Mouse (Mus musculus): ENCODE results near the gene Rapgef6. TPM values are rescaled to one million over a fixed set of nuclear protein-coding genes. Genes with fewer than 3 reads are reported as not detected.
A peak's percentile ranks its signal among the peaks of the same experiment; 100 is the strongest.

Gene Rapgef6
- polyA plus RNA-seq, 1 experiment from 2014 or later, result 40.6 TPM

- ATAC-seq (ENCODE audit: low read depth), result no peak
- Histone ChIP-seq H3K27ac (ENCODE audit: low read depth, low read length) (peak overlapping the region; percentile 91), H3K9me3 (ENCODE audit: control insufficient read depth, low read length) (no peaks in the 10 kb centered on the region), H3K4me1 (ENCODE audit: control insufficient read depth, insufficient read depth, low read length) (peaks cover 17% of the 10 kb centered on the region; the same call in 1 of the 2 replicates), H3K4me2 (ENCODE audit: low read depth, low read length) (peak overlapping the region; percentile 67), H3K36me3 (ENCODE audit: control insufficient read depth, insufficient read depth, low read length) (no peaks in the 10 kb centered on the region), H3K9ac (replicated peaks; ENCODE audit: low read depth, low read length) (peak overlapping the region; percentile 63), H3K27me3 (ENCODE audit: control insufficient read depth, insufficient read depth, low read length) (no peaks in the 10 kb centered on the region), H3K4me3 (ENCODE audit: low read depth, low read length) (peak overlapping the region; percentile 81)
- WGBS, result 3% methylated on average over 18 of the region's 18 CpGs
Observed at GRCm38 (mm10) chr11:54521927-54522528, 619 bp upstream of the Rapgef6 start.

DNA sequence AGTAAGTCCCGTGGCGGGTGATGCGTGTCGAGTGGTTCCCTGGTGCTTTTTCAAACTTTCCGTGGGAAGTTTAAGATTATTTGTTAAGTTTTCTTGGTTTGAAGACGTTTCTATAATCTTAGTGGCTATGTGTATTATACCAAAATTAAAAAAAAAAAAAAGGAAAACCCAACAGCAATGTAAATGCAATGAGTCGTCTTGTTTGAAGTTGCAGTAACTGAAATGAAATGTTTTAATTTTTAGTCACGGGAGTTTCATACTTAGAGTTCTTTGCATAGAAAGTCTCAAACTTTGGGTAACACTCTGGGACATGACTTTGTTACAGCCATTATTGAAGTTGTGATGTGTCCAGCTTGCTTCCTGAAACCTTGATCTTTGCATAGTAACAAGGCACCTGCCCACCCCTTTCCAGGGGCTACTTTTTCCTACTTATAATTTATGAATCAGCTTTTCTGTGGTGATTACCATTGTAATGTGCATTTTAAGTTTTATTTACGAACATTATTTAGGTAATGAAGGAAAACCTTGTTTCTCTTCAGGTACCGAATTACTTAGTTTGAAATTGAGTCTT, 869 bp downstream of the Rapgef6 start:
- H3K27me3 ChIP-seq (ENCODE audit: control insufficient read depth, insufficient read depth, low read length), result no peaks in the 10 kb centered on the region
- no peaks in the 10 kb centered on the region for H3K9me3 ChIP-seq (ENCODE audit: control insufficient read depth, low read length)
- H3K4me2 ChIP-seq (ENCODE audit: low read depth, low read length), result peak overlapping the region; percentile 73
- H3K36me3 ChIP-seq (ENCODE audit: control insufficient read depth, insufficient read depth, low read length), result no peaks in the 10 kb centered on the region
- H3K9ac ChIP-seq (replicated peaks; ENCODE audit: low read depth, low read length), result peak overlapping the region; percentile 82
- H3K27ac ChIP-seq (ENCODE audit: low read depth, low read length), result no peak overlapping the region
- peaks cover 17% of the 10 kb centered on the region; the same call in 1 of the 2 replicates for H3K4me1 ChIP-seq (ENCODE audit: control insufficient read depth, insufficient read depth, low read length)
- no peak for ATAC-seq (ENCODE audit: low read depth)
- WGBS, result 17% methylated on average over 10 of the region's 10 CpGs
- peak overlapping the region; percentile 81 for H3K4me3 ChIP-seq (ENCODE audit: low read depth, low read length)

DNA sequence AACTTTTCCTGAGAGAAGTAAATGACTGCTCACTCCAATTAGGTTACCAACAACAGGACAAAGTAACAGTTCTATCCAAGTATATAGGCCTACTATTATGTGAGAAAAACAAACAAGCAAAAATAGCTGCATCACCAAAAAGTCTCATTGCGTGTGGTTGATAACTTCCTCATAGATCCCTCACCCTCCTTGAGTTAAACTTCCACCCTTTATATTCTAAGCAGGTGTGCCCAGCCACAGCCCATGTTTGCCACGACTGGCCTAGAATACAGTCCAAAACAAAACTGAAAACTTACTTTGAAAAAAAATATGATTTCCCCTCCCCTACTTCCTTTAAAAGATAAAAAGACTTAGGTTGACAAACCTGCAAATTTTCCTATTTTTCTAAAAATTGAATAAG, 5.4 kb downstream of the Rapgef6 start:
- no peak for ATAC-seq (ENCODE audit: low read depth)
- 90% methylated on average over 2 of the region's 2 CpGs for WGBS
- H3K27ac ChIP-seq (ENCODE audit: low read depth, low read length), result no peak overlapping the region
- H3K27me3 ChIP-seq (ENCODE audit: control insufficient read depth, insufficient read depth, low read length), result no peaks in the 10 kb centered on the region
- no peak overlapping the region for H3K4me3 ChIP-seq (ENCODE audit: low read depth, low read length)
- H3K36me3 ChIP-seq (ENCODE audit: control insufficient read depth, insufficient read depth, low read length), result no peaks in the 10 kb centered on the region
- H3K9ac ChIP-seq (replicated peaks; ENCODE audit: low read depth, low read length), result no peak overlapping the region
- H3K4me2 ChIP-seq (ENCODE audit: low read depth, low read length), result no peak overlapping the region
- H3K9me3 ChIP-seq (ENCODE audit: control insufficient read depth, low read length), result no peaks in the 10 kb centered on the region
- H3K4me1 ChIP-seq (ENCODE audit: control insufficient read depth, insufficient read depth, low read length), result peaks cover 13% of the 10 kb centered on the region; the same call in 1 of the 2 replicates

- no peak for ATAC-seq (ENCODE audit: low read depth)
- Histone ChIP-seq H3K4me1 (ENCODE audit: control insufficient read depth, insufficient read depth, low read length) (no peaks in the 10 kb centered on the region), H3K27me3 (ENCODE audit: control insufficient read depth, insufficient read depth, low read length) (no peaks in the 10 kb centered on the region), H3K4me2 (ENCODE audit: low read depth, low read length) (no peak overlapping the region), H3K36me3 (ENCODE audit: control insufficient read depth, insufficient read depth, low read length) (no peaks in the 10 kb centered on the region), H3K9me3 (ENCODE audit: control insufficient read depth, low read length) (no peaks in the 10 kb centered on the region), H3K27ac (ENCODE audit: low read depth, low read length) (0 out of 2 replicates have a peak overlapping the region, but pooled peaks have one; percentile 28), H3K9ac (replicated peaks; ENCODE audit: low read depth, low read length) (no peak overlapping the region), H3K4me3 (ENCODE audit: low read depth, low read length) (no peak overlapping the region)
- WGBS, result 63% methylated on average over 1 of the region's 1 CpGs
Observed at GRCm38 (mm10) chr11:54530391-54530790, 7.7 kb downstream of the Rapgef6 start.

- Histone ChIP-seq H3K4me1 (ENCODE audit: control insufficient read depth, insufficient read depth, low read length) (no peaks in the 10 kb centered on the region), H3K4me3 (ENCODE audit: low read depth, low read length) (no peak overlapping the region), H3K9ac (replicated peaks; ENCODE audit: low read depth, low read length) (no peak overlapping the region), H3K9me3 (ENCODE audit: control insufficient read depth, low read length) (no peaks in the 10 kb centered on the region), H3K27me3 (ENCODE audit: control insufficient read depth, insufficient read depth, low read length) (no peaks in the 10 kb centered on the region), H3K4me2 (ENCODE audit: low read depth, low read length) (no peak overlapping the region), H3K27ac (ENCODE audit: low read depth, low read length) (0 out of 2 replicates have a peak overlapping the region, but pooled peaks have one; percentile 28), H3K36me3 (ENCODE audit: control insufficient read depth, insufficient read depth, low read length) (no peaks in the 10 kb centered on the region)
- WGBS, result 91% methylated on average over 1 of the region's 1 CpGs
- no peak for ATAC-seq (ENCODE audit: low read depth)
Observed at GRCm38 (mm10) chr11:54530916-54531315, 8.3 kb downstream of the Rapgef6 start.

DNA sequence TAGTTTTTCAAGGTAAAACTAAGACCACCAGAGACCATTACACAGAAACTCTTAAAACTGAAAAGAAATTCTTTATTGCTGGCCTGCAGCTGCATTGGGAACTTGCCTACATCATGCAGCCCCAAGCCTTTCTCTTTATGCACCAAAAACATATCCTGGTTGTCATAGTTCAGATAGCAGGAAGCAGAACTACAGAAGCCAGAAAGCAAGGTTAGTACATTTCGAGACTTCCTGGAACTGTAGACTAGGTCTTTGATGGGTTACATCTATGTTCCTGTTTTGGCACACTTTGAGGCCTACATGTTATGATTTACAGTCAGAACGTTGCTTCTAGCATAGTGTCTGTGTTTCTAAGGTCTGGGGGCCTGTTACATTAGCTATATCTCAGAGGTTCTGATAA, 11.2 kb downstream of the Rapgef6 start:
- Histone ChIP-seq H3K36me3 (ENCODE audit: control insufficient read depth, insufficient read depth, low read length) (no peaks in the 10 kb centered on the region), H3K27me3 (ENCODE audit: control insufficient read depth, insufficient read depth, low read length) (no peaks in the 10 kb centered on the region), H3K4me2 (ENCODE audit: low read depth, low read length) (no peak overlapping the region), H3K9ac (replicated peaks; ENCODE audit: low read depth, low read length) (no peak overlapping the region), H3K27ac (ENCODE audit: low read depth, low read length) (no peak overlapping the region), H3K9me3 (ENCODE audit: control insufficient read depth, low read length) (no peaks in the 10 kb centered on the region), H3K4me3 (ENCODE audit: low read depth, low read length) (no peak overlapping the region), H3K4me1 (ENCODE audit: control insufficient read depth, insufficient read depth, low read length) (no peaks in the 10 kb centered on the region)
- WGBS, result 91% methylated on average over 2 of the region's 2 CpGs
- ATAC-seq (ENCODE audit: low read depth), result no peak

GRCm38 (mm10) chr11:54534871-54535270, 12.2 kb downstream of the Rapgef6 start:
- Histone ChIP-seq H3K27me3 (ENCODE audit: control insufficient read depth, insufficient read depth, low read length) (no peaks in the 10 kb centered on the region), H3K36me3 (ENCODE audit: control insufficient read depth, insufficient read depth, low read length) (no peaks in the 10 kb centered on the region), H3K4me1 (ENCODE audit: control insufficient read depth, insufficient read depth, low read length) (no peaks in the 10 kb centered on the region), H3K9me3 (ENCODE audit: control insufficient read depth, low read length) (no peaks in the 10 kb centered on the region), H3K4me3 (ENCODE audit: low read depth, low read length) (no peak overlapping the region), H3K27ac (ENCODE audit: low read depth, low read length) (no peak overlapping the region), H3K9ac (replicated peaks; ENCODE audit: low read depth, low read length) (no peak overlapping the region), H3K4me2 (ENCODE audit: low read depth, low read length) (no peak overlapping the region)
- WGBS, result 57% methylated on average over 6 of the region's 6 CpGs
- ATAC-seq (ENCODE audit: low read depth), result no peak

DNA sequence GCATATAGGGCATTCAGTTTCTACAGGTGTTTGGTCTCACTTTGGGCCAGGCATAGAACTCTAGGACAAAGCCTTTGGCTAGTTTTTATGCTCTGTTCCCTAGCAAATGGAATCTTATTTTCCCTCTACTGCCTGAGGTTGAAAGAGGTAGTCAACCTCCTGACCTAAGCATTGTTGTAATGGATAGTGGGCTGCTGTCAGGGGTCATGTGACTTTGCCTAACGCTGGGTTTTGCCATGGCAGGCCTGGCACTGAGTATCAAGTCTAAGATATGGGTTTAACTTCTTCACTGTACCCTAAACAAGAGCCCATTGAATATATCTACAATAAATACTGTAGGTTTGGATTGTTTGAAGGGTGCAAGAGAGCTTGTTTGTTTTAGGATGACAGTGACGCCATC, 16.4 kb downstream of the Rapgef6 start:
- Histone ChIP-seq H3K9ac (replicated peaks; ENCODE audit: low read depth, low read length) (no peak overlapping the region), H3K4me1 (ENCODE audit: control insufficient read depth, insufficient read depth, low read length) (no peaks in the 10 kb centered on the region), H3K4me3 (ENCODE audit: low read depth, low read length) (no peak overlapping the region), H3K27ac (ENCODE audit: low read depth, low read length) (no peak overlapping the region), H3K9me3 (ENCODE audit: control insufficient read depth, low read length) (no peaks in the 10 kb centered on the region), H3K4me2 (ENCODE audit: low read depth, low read length) (no peak overlapping the region), H3K27me3 (ENCODE audit: control insufficient read depth, insufficient read depth, low read length) (no peaks in the 10 kb centered on the region), H3K36me3 (ENCODE audit: control insufficient read depth, insufficient read depth, low read length) (no peaks in the 10 kb centered on the region)
- WGBS, result 58% methylated on average over 2 of the region's 2 CpGs
- no peak for ATAC-seq (ENCODE audit: low read depth)

- no peaks in the 10 kb centered on the region for H3K36me3 ChIP-seq (ENCODE audit: control insufficient read depth, insufficient read depth, low read length)
- H3K4me3 ChIP-seq (ENCODE audit: low read depth, low read length), result no peak overlapping the region
- no peak for ATAC-seq (ENCODE audit: low read depth)
- no peaks in the 10 kb centered on the region for H3K4me1 ChIP-seq (ENCODE audit: control insufficient read depth, insufficient read depth, low read length)
- WGBS, result 79% methylated on average over 2 of the region's 2 CpGs
- H3K9me3 ChIP-seq (ENCODE audit: control insufficient read depth, low read length), result no peaks in the 10 kb centered on the region
- H3K4me2 ChIP-seq (ENCODE audit: low read depth, low read length), result no peak overlapping the region
- H3K27me3 ChIP-seq (ENCODE audit: control insufficient read depth, insufficient read depth, low read length), result no peaks in the 10 kb centered on the region
- no peak overlapping the region for H3K9ac ChIP-seq (replicated peaks; ENCODE audit: low read depth, low read length)
- H3K27ac ChIP-seq (ENCODE audit: low read depth, low read length), result no peak overlapping the region
Observed at GRCm38 (mm10) chr11:54539486-54539885, 16.8 kb downstream of the Rapgef6 start.
